Mouse (Mus musculus): ENCODE results near the gene Bicra. TPM values are rescaled to one million over a fixed set of nuclear protein-coding genes. Genes with fewer than 3 reads are reported as not detected.

Bicra gene
- 10 to 100 TPM in 3 of 4 experiments, 1 to 10 TPM in 1; 7.2 to 16.9 (median 10.6) TPM for total RNA-seq (2022)

- DNase-seq: peak; percentile 72
Observed at GRCm38 (mm10) chr7:16047338-16048146, at the start of gene Bicra. Gene Bicra, minus strand, starts transcription at chr7:16047921.

GRCm38 (mm10) chr7:16094592-16094991 is 46.9 kb upstream of the Bicra start:
- no peak for DNase-seq

GRCm38 (mm10) chr7:16087587-16087986 is 39.9 kb upstream of the Bicra start:
- DNase-seq: no peak

GRCm38 (mm10) chr7:16083361-16083760 is 35.6 kb upstream of the Bicra start:
- DNase-seq: no peak

GRCm38 (mm10) chr7:16080581-16080980 is 32.9 kb upstream of the Bicra start:
- no peak for DNase-seq

GRCm38 (mm10) chr7:16079947-16080346 is 32.2 kb upstream of the Bicra start:
- DNase-seq: no peak

DNA sequence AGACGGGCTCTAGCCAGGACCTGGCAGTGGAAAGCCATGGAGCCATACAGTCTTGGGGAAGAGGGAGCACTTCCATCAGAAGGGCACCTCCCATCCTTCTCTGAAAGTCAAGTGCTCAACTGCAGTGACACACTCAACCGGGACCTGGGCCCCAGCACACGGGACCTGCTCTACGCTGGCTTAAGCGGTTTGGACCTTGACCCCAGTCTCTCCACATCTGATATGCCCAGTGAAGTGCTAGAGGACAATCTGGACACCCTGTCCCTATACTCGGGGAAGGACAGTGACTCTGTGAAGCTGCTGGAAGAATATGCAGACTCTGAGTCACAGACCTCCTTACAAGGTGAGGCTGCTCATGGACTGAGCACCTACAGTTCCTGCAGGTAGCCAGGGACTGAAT is 24.2 kb upstream of the Bicra start:
- no peak for DNase-seq

DNA sequence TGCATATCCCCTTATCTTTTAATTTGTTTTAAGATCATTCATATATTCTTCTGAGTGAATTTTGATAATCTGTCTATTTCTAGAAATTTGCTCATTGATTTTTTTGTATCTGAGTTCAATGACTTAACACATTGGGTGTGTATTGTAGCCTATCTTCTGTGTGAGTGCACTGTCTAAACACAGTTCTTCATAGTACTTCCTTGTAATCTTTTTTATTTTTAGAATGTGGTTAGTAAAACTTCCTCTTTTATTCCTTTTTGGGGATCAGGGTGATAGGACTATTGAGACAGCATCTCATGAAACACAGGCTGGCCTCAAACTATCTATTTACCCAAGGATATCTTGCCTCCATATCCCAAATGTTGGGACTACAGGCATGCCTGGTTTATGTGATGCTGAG is 23.1 kb upstream of the Bicra start:
- DNase-seq: no peak

- no peak for DNase-seq
Observed at GRCm38 (mm10) chr7:16063490-16063889, 15.8 kb upstream of the Bicra start.

- no peak for DNase-seq
Observed at GRCm38 (mm10) chr7:16062099-16062420, 14.3 kb upstream of the Bicra start.

DNA sequence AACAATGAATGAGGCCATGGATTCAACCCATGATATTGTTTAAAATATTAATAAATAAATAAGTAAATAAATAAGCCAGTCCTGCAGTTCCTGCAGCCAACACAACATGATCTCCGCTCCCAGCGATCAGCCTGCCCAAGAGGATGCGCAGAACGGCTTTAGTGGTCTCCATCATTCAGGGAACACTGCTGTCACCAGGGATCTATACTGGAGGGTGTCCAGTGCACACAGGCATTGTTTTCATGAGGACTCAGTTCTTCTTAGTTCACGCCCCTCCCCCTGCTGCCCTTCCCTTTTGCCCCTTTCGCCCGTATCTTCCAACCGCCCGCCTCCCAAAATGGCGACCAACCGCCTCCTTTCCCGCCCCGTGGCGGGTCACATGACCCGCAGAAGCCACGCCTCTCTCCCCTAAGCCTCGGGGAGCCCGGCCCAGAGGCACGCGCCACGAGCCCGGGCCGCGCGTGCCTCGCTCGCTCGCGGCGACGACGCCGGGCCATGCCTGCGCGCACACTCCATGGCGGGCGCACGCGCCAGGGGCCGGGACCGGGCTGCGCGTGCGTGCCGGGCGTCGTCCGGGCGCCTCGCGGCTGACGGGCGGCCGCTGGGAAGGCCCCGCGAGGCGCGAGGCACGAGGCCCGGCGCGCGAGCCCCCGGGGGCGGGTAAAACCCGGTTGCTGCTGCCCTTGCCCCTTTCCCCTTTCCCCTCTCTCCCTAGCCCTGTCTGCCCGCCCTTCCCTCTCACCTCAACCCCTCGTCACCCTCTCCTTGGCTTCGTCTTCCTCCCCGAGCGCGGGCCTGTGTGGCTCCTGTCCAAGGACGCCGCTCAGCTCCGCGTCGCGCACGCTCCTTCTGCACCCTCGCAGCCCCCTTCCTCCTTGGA is 13.7 kb upstream of the Bicra start, which contains the start of gene Zfp541:
Zfp541 (plus strand) TSS at position 596 of the 880 bp plus-strand sequence.
- DNase-seq: no peak

- DNase-seq: no peak
Observed at GRCm38 (mm10) chr7:16057136-16057534, 9.4 kb upstream of the Bicra start.

GRCm38 (mm10) chr7:16056459-16057135 is 8.9 kb upstream of the Bicra start:
- no peak for DNase-seq

DNA sequence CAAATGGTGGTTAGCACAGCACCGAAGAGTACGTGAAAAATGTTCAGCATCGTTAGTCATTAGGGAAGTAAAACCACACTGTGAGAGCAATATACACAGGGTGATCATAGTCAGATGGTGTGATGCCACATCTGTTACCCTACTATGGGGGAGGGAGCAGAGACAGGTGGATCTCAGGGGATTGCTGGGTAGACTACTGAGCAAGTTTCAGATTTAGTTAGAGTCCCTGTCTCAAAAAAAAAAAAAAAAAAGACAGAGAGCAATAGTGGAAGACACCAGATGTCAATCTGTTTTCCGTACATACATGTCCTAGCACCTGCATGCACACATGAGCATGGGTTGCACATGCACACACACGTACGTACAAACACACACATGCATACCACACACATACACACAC is 7.9 kb upstream of the Bicra start:
- no peak for DNase-seq

- no peak for DNase-seq
Observed at GRCm38 (mm10) chr7:16054966-16055365, 7.2 kb upstream of the Bicra start.

- DNase-seq: no peak
Observed at GRCm38 (mm10) chr7:16053105-16053504, 5.4 kb upstream of the Bicra start.

- DNase-seq: peak; percentile 95
Observed at GRCm38 (mm10) chr7:16052684-16053083, 5.0 kb upstream of the Bicra start.

- peak; percentile 60 for DNase-seq
Observed at GRCm38 (mm10) chr7:16051883-16052595, 4.3 kb upstream of the Bicra start.

DNA sequence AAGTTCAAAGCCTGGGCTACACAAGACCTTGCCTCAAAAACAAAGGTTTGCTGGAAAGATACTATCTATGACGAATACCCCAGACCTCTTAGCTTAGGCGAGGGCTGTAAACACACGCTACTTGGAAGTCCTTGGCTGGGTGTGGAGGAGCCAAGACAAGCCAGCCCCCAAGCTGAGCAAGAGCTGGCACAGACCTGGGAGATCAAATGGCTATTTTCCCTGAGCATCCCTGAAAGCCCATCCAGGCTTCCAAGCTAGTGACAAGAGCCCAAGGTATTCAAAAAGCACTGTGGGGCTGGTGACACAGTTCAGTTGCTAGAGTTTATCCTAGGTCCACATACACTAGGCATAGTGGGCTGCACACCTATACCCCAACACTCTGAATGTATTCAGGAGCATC is 2.9 kb upstream of the Bicra start:
- no peak for DNase-seq

GRCm38 (mm10) chr7:16049576-16049915 is 1.8 kb upstream of the Bicra start:
- no peak for DNase-seq

DNA sequence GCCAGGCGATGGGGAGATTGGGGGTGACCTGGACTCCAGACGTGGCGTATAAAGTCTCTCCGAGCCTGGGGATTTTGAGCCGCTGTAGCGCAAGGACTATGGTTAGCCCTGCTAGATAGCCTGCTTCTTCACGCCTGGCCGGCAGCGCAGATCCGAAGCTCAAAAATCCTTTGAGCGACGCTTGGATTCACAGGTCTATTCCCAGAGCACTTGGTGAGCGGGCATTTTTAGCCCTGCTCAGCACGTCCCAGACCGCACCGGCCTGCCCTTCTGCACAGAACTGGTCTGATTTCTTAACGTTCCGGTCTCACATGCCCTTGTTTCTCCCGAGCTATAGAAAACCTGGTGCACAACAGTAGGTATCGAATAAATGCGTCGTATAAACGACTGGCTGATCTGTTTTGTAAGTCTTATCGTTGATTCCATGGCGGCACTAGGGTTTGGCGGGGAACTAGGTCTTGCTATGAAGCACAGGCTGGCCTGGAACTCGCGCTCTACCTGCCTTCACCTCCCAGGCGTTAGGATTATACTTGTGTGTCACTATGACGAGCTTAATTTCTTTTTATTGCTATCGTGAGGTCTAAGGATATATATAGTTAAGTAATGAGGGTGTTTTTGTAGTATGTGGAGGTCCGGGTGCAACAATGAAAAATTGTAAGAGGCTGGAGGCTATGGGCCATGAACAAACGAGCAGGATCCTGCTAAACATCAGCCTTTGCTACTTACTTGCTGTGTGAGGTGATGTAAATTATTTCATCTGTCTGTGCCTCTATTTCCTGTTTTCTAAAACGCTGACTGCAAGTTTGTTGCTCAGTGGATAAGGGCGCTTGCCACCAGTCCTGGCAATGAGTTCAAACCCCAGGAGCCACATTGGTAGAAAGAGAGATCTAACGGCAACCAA is 1.2 kb upstream of the Bicra start:
- DNase-seq: no peak
